Mouse (Mus musculus) gonadal fat pad, adult 2 months (tissue): ENCODE data around the gene Gm13030. TPM values are rescaled to one million over a fixed set of nuclear protein-coding genes. Genes with fewer than 3 reads are reported as not detected.

Experiments
- polyA plus RNA-seq: library from polyadenylated mRNA; depleted of rRNA; stranded (reverse); fragments of >200 nt; gene quantifications from 2 replicates; pipeline ENCODE4 v1.2.3, GENCODE M21; 2012; rRNA removed

Gene Gm13030
- polyA plus RNA-seq, 1 experiment, result not detected

Other genes with a start within 250 kb of the Gm13030 start
- 0.04 and 0.25 TPM in 2 replicates for gene Vwa5b1, start 238.1 kb downstream of the Gm13030 start, polyA plus RNA-seq
- gene Pla2g2c, start 149.2 kb downstream of the Gm13030 start, polyA plus RNA-seq, result 0.63 and 0.85 TPM in 2 replicates
- 5.3 and 8.6 TPM in 2 replicates for gene Ubxn10, start 136.8 kb downstream of the Gm13030 start, polyA plus RNA-seq
- gene Pla2g2f, start 116.3 kb downstream of the Gm13030 start, polyA plus RNA-seq, result not detected in 2 replicates
- 5.6 and 9.2 TPM in 2 replicates for gene Pla2g2d, start 98.2 kb downstream of the Gm13030 start, polyA plus RNA-seq
- 23.8 and 37.2 TPM in 2 replicates for gene Pla2g5, start 10.5 kb downstream of the Gm13030 start, polyA plus RNA-seq
- gene Pla2g2e, start 4.0 kb upstream of the Gm13030 start, polyA plus RNA-seq, result 6.9 and 15.8 TPM in 2 replicates
- gene Otud3, start 40.0 kb upstream of the Gm13030 start, polyA plus RNA-seq, result 7.6 and 9.4 TPM in 2 replicates
- 96.1 and 101 TPM in 2 replicates for gene Rnf186, start 93.1 kb upstream of the Gm13030 start, polyA plus RNA-seq
- 20.7 and 21.5 TPM in 2 replicates for gene Tmco4, start 98.9 kb upstream of the Gm13030 start, polyA plus RNA-seq
- 0.09 and 0.18 TPM in 2 replicates for gene Htr6, start 201.6 kb upstream of the Gm13030 start, polyA plus RNA-seq
- 110 and 121 TPM in 2 replicates for gene Nbl1, start 219.0 kb upstream of the Gm13030 start, polyA plus RNA-seq